ENCODE assay signal across 17 mouse cellular contexts in genomic region chr11:117892199-117892598, GRCm38 (mm10). TPM values are rescaled to one million over a fixed set of nuclear protein-coding genes. Genes with fewer than 3 reads are reported as not detected.
DNase-seq lines count a peak whose midpoint lies in the region; ATAC-seq and TF ChIP-seq lines count a peak whose summit lies in the region.
"Had no signal": no experiment of that assay in that cellular context is flagged by ENCODE, and none has a peak within 500 bp of the region (broad histone marks: within the 10 kb centered on the region; RNA-seq: fewer than 3 reads in every experiment).

No protein-coding gene starts in this region.

- H3K9me3 ChIP-seq in CH12.LX (replicated peaks; ENCODE audit: low read length) = peaks cover 7% of the 10 kb centered on the region
- no peaks in the 10 kb centered on the region for H3K9me3 ChIP-seq in forebrain, embryonic 12.5 days
- H3K9me3 ChIP-seq: liver, embryonic 15.5 days had no signal

- DNase-seq in lung, postnatal 36 days = peak; percentile 41
- no peak for DNase-seq in lung, adult 2 months
- no peak for DNase-seq in CH12.LX (ENCODE audit: extremely low read depth)
- DNase-seq in ZHBTc4 (ENCODE audit: low read depth, low spot score) = peak; percentile 88
- peak; percentile 84 for DNase-seq in thymus, postnatal 14 days
- no peak for DNase-seq in adrenal gland, adult 2 months
- no peak for DNase-seq in heart, adult 2 months
- DNase-seq: adrenal gland, postnatal 25 days; heart, adult 11 months; kidney, postnatal 10 days; layer of hippocampus, postnatal 36 days; left cerebral cortex, postnatal 4 days had no signal

- in situ Hi-C loops in CH12.LX (cut with MboI; ENCODE audit: low pct_ligation_motif_present, low pct_unique_long_range_greater_than_20kb, low sequenced_read_pairs) = no loop called here

- H3K4me3 ChIP-seq in lung, adult 2 months (replicated peaks; ENCODE audit: extremely low read depth, low read depth, low read length) = no peak overlapping the region
- H3K4me3 ChIP-seq in CH12.LX (replicated peaks in 1 of 3; ENCODE audit: low read depth in 2 of 3, low read length in 2 of 3, poor library complexity in 1 of 3) = no peak overlapping the region
- no peak overlapping the region for H3K4me3 ChIP-seq in forebrain, embryonic 12.5 days (replicated peaks)
- H3K4me3 ChIP-seq in heart, adult 2 months = no peak overlapping the region
- H3K4me3 ChIP-seq: liver, embryonic 15.5 days had no signal

- H3K79me2 ChIP-seq in CH12.LX (replicated peaks; ENCODE audit: control insufficient read depth, extremely low read depth, insufficient read depth, poor library complexity, severe bottlenecking) = no peaks in the 10 kb centered on the region
- no peaks in the 10 kb centered on the region for H3K79me2 ChIP-seq in heart, adult 2 months (replicated peaks; ENCODE audit: control insufficient read depth, insufficient read depth, low read length)

- dilution Hi-C loops in CH12.LX (cut with MboI; ENCODE audit: extremely low pct_ligation_motif_present, extremely low pct_unique_long_range_greater_than_20kb, low sequenced_read_pairs) = no loop called here

- no peak for TF ChIP-seq POLR2A in lung, adult 2 months (IDR thresholded peaks at IDR 0.05; ENCODE audit: borderline replicate concordance, extremely low read depth, low read depth, low read length)
- no peak for TF ChIP-seq POLR2A in CH12.LX (IDR thresholded peaks at IDR 0.05; ENCODE audit: low read depth, low read length)
- no peak for TF ChIP-seq POLR2A in heart, adult 2 months (IDR thresholded peaks at IDR 0.05; ENCODE audit: insufficient read depth, low read depth, low read length)

- 59% methylated on average over 6 of the region's 6 CpGs for WGBS in lung, adult 2 months
- 55% methylated on average over 6 of the region's 6 CpGs for WGBS in forebrain, embryonic 12.5 days
- WGBS in heart, adult 2 months = 67% methylated on average over 6 of the region's 6 CpGs

- no peak for TF ChIP-seq EP300 in CH12.LX (IDR thresholded peaks at IDR 0.05; ENCODE audit: low read length)
- no peak for TF ChIP-seq EP300 in heart, adult 2 months (IDR thresholded peaks at IDR 0.05; ENCODE audit: insufficient read depth, low read depth, low read length)

- H3K27ac ChIP-seq in CH12.LX (ENCODE audit: insufficient read depth, low read depth) = no peak overlapping the region
- no peak overlapping the region for H3K27ac ChIP-seq in forebrain, embryonic 12.5 days
- no peak overlapping the region for H3K27ac ChIP-seq in heart, adult 2 months
- H3K27ac ChIP-seq: liver, embryonic 15.5 days had no signal

- TF ChIP-seq RAD21 in CH12.LX (IDR thresholded peaks at IDR 0.05; ENCODE audit: low read depth, low read length) = no peak

- peaks cover 87% of the 10 kb centered on the region for H3K27me3 ChIP-seq in CH12.LX (replicated peaks)
- peaks cover 88% of the 10 kb centered on the region for H3K27me3 ChIP-seq in forebrain, embryonic 12.5 days
- H3K27me3 ChIP-seq in heart, adult 2 months (ENCODE audit: control insufficient read depth, insufficient read depth, low read length) = peaks cover 1% of the 10 kb centered on the region; the same call in 1 of the 2 replicates

- no peaks in the 10 kb centered on the region for H3K4me1 ChIP-seq in lung, adult 2 months (ENCODE audit: control insufficient read depth, insufficient read depth, low read length)
- H3K4me1 ChIP-seq in CH12.LX (ENCODE audit: control insufficient read depth in 1 of 2, insufficient read depth in 2 of 2) = peaks cover 5 to 11% of the 10 kb centered on the region in 2 experiments; a peak in 3 of 4 replicates
- peaks cover 44% of the 10 kb centered on the region for H3K4me1 ChIP-seq in forebrain, embryonic 12.5 days
- H3K4me1 ChIP-seq in heart, adult 2 months (ENCODE audit: control insufficient read depth, insufficient read depth, low read length) = no peaks in the 10 kb centered on the region; the same call in 1 of the 2 replicates

- H3K9ac ChIP-seq in CH12.LX (ENCODE audit: insufficient read depth, low read depth) = no peak overlapping the region
- no peak overlapping the region for H3K9ac ChIP-seq in forebrain, embryonic 12.5 days
- H3K9ac ChIP-seq in heart, adult 2 months (ENCODE audit: low read depth, low read length) = no peak overlapping the region
- H3K9ac ChIP-seq: liver, embryonic 15.5 days had no signal

- intact Hi-C loops in heart, adult 2 months (cut with DNase I) = no loop called here

- ATAC-seq in forebrain, embryonic 12.5 days (ENCODE audit: low FRiP score) = no peak

- no peak for TF ChIP-seq CTCF in lung, adult 2 months (IDR thresholded peaks at IDR 0.05; ENCODE audit: insufficient read depth, low read length)
- TF ChIP-seq CTCF in CH12.LX (conservative IDR thresholded peaks at IDR 0.05 in 1 of 2, IDR thresholded peaks at IDR 0.05 in 1 of 2; ENCODE audit: low read depth in 2 of 2, low read length in 2 of 2) = no peak
- TF ChIP-seq CTCF in heart, adult 2 months (IDR thresholded peaks at IDR 0.05) = no peak

- no peaks in the 10 kb centered on the region for H3K36me3 ChIP-seq in CH12.LX (replicated peaks in 1 of 2; ENCODE audit: control insufficient read depth in 1 of 2, insufficient read depth in 1 of 2, low read length in 1 of 2)
- no peaks in the 10 kb centered on the region for H3K36me3 ChIP-seq in forebrain, embryonic 12.5 days (replicated peaks)
- H3K36me3 ChIP-seq in heart, adult 2 months (ENCODE audit: control insufficient read depth, insufficient read depth, low read length) = no peaks in the 10 kb centered on the region
- H3K36me3 ChIP-seq: liver, embryonic 15.5 days had no signal

- no peak overlapping the region for H3K4me2 ChIP-seq in CH12.LX (ENCODE audit: insufficient read depth, low read depth, poor library complexity, severe bottlenecking)
- H3K4me2 ChIP-seq in forebrain, embryonic 12.5 days = no peak overlapping the region
- H3K4me2 ChIP-seq: liver, embryonic 15.5 days had no signal

TF ChIP-seq in CH12.LX, 34 proteins besides CTCF, POLR2A, EP300 and RAD21:
- TF ChIP-seq ZC3H11A (IDR thresholded peaks at IDR 0.05; ENCODE audit: low read depth, low read length) (no peak), PAX5 (IDR thresholded peaks at IDR 0.05; ENCODE audit: low read length) (no peak), CHD2 (IDR thresholded peaks at IDR 0.05; ENCODE audit: low read length) (0 out of 2 replicates have a peak, but pooled peaks have one; percentile 53)

RNA-seq across cellular contexts. Expression of gene Tha1, which starts 18.9 kb away (rescaled TPM):
- 11.7 and 15.5 TPM in 2 replicates for polyA plus RNA-seq in lung, adult 2 months (2012; rRNA removed)
- total RNA-seq in CH12.LX (2012; rRNA removed) (not detected in 2 replicates), CH12.LX (2014; rRNA removed) (not detected in 2 replicates)
- not detected in 2 replicates for polyA plus RNA-seq in CH12.LX (2012; ENCODE audit: insufficient read length, low read depth)
- total RNA-seq in adrenal gland, adult 2 months (2021) = 1 to 10 TPM; 8.4 to 9.5 TPM
- 40.3 and 49.3 TPM in 2 replicates for polyA plus RNA-seq in adrenal gland, adult 2 months (2012; rRNA removed)
- polyA plus RNA-seq in forebrain, embryonic 12.5 days (2016; fragmentation: Nextera tagmentation; extraction: Ambion mirVana) = 2.9 and 3.9 TPM in 2 replicates
- total RNA-seq in heart, adult 2 months (2021) = 1 to 10 TPM; 9.2 to 9.3 TPM
- polyA plus RNA-seq in heart, adult 2 months (2012; rRNA removed) = 11.2 and 14.6 TPM in 2 replicates

RNA-seq across cellular contexts. Expression of gene Tmem235, which starts 31.6 kb away (rescaled TPM):
- polyA plus RNA-seq in lung, adult 2 months (2012; rRNA removed) = not detected in 2 replicates
- total RNA-seq in CH12.LX (2012; rRNA removed) (not detected in 2 replicates), CH12.LX (2014; rRNA removed) (not detected in 2 replicates)
- polyA plus RNA-seq in CH12.LX (2012; ENCODE audit: insufficient read length, low read depth) = not detected in 2 replicates
- total RNA-seq in adrenal gland, adult 2 months (2021) = not detected
- not detected in 2 replicates for polyA plus RNA-seq in adrenal gland, adult 2 months (2012; rRNA removed)
- polyA plus RNA-seq in forebrain, embryonic 12.5 days (2016; fragmentation: Nextera tagmentation; extraction: Ambion mirVana) = not detected in 2 replicates
- not detected for total RNA-seq in heart, adult 2 months (2021)
- not detected in 2 replicates for polyA plus RNA-seq in heart, adult 2 months (2012; rRNA removed)
- total RNA-seq: adrenal gland, postnatal 25 days; heart, postnatal 25 days; left cerebral cortex, postnatal 4 days had no signal
- polyA plus RNA-seq: embryonic facial prominence, embryonic 11.5 days; liver, embryonic 15.5 days; midbrain, postnatal 0 days had no signal

RNA-seq across cellular contexts. Expression of gene Birc5, which starts 43.1 kb away (rescaled TPM):
- polyA plus RNA-seq in lung, adult 2 months (2012; rRNA removed) = 1.4 and 2.5 TPM in 2 replicates
- total RNA-seq in CH12.LX (2012; rRNA removed) (193 and 237 TPM in 2 replicates), CH12.LX (2014; rRNA removed) (242 and 270 TPM in 2 replicates)
- polyA plus RNA-seq in CH12.LX (2012; ENCODE audit: insufficient read length, low read depth) = 286 and 289 TPM in 2 replicates
- total RNA-seq in adrenal gland, adult 2 months (2021) = 1 to 10 TPM; 1.1 to 2.8 TPM
- 2.1 and 2.6 TPM in 2 replicates for polyA plus RNA-seq in adrenal gland, adult 2 months (2012; rRNA removed)
- 282 and 293 TPM in 2 replicates for polyA plus RNA-seq in forebrain, embryonic 12.5 days (2016; fragmentation: Nextera tagmentation; extraction: Ambion mirVana)
- under 1 TPM; 0.18 to 0.80 TPM for total RNA-seq in heart, adult 2 months (2021)
- 0.35 and 0.79 TPM in 2 replicates for polyA plus RNA-seq in heart, adult 2 months (2012; rRNA removed)

Comparison
In these comparisons a context has a peak if more than half of its experiments do, and no peak if none do; other contexts are left out.
1. DNase-seq: peak in lung, postnatal 36 days (single experiment), ZHBTc4 (single experiment) and thymus, postnatal 14 days (single experiment); none in lung, adult 2 months (single experiment), CH12.LX (single experiment), adrenal gland, adult 2 months (single experiment) and heart, adult 2 months (0 of 2).
2. RNA of gene Birc5, which starts 43.1 kb away (polyA plus RNA-seq): 286 to 289 TPM in CH12.LX and 282 to 293 TPM in forebrain, embryonic 12.5 days; 1.4 to 2.5 TPM in lung, adult 2 months, 2.1 to 2.6 TPM in adrenal gland, adult 2 months and 0.35 to 0.79 TPM in heart, adult 2 months; every median in the first group is over 10 times any median in the second.